Mouse (Mus musculus) ES-E14 (cell line): ENCODE data around the gene Glt28d2. TPM values are rescaled to one million over a fixed set of nuclear protein-coding genes. Genes with fewer than 3 reads are reported as not detected.
"Not testable (repeated sequence)": the region's sequence is repeated elsewhere in the genome, so short reads cannot be mapped to it uniquely, and the experiment has no call there.

Experiments used
- DNase-seq: peaks from one replicate; pipeline ENCODE4 v3.0.0-alpha.2; 2013; ENCODE audit warnings: low read depth, low spot score
- H3K27ac ChIP-seq: 2 replicates; pipeline ENCODE4 v1.5.1; 2012; ENCODE audit warnings: low read depth, mild to moderate bottlenecking, low read length, moderate library complexity, mixed read lengths; ENCODE audit not compliant: poor library complexity, insufficient read depth, severe bottlenecking
- H3K36me3 ChIP-seq: 2 replicates; pipeline ENCODE4 v1.6.1; 2012; ENCODE audit warnings: mild to moderate bottlenecking, low read length, moderate library complexity, mixed read lengths; ENCODE audit not compliant: control insufficient read depth, poor library complexity, insufficient read depth, severe bottlenecking
- H3K4me1 ChIP-seq, 2 experiments: fragments of 150-350 bp in 1 of 2; sonication (generic) in 1 of 2; 2 replicates each; pipeline ENCODE4 v1.6.1; 2012; ENCODE audit warnings: low read length in 2 of 2, mild to moderate bottlenecking in 1 of 2, mixed read lengths in 1 of 2; ENCODE audit not compliant: control insufficient read depth in 2 of 2, insufficient read depth in 2 of 2, poor library complexity in 1 of 2
- H3K4me3 ChIP-seq, 2 experiments: fragments of 150-350 bp in 1 of 2; sonication (generic) in 1 of 2; 2 replicates each; pipeline ENCODE4 v1.5.1; 2012; ENCODE audit warnings: low read length in 2 of 2, low read depth in 1 of 2, mild to moderate bottlenecking in 1 of 2, mixed read lengths in 1 of 2; ENCODE audit not compliant: insufficient read depth in 1 of 2, poor library complexity in 1 of 2, severe bottlenecking in 1 of 2
- H3K9ac ChIP-seq: 2 replicates; pipeline ENCODE4 v1.6.1; 2012; ENCODE audit warnings: low read depth, mild to moderate bottlenecking, low read length, mixed read lengths; ENCODE audit not compliant: poor library complexity, insufficient read depth, severe bottlenecking
- H3K9me3 ChIP-seq: fragments of 150-350 bp; sonication (generic); 2 replicates; pipeline ENCODE4 v1.6.1; 2012; ENCODE audit warnings: low read depth, mild to moderate bottlenecking, low read length; ENCODE audit not compliant: control insufficient read depth, insufficient read depth
- CHD2 ChIP-seq: IDR thresholded peaks from 2 replicates; pipeline ENCODE4 v1.6.1; 2014; ENCODE audit warnings: mild to moderate bottlenecking, low read depth, low read length, inconsistent platforms
- HCFC1 ChIP-seq: IDR thresholded peaks from 2 replicates; pipeline ENCODE4 v1.6.1; 2012; ENCODE audit warnings: low read length, inconsistent platforms, borderline replicate concordance; ENCODE audit not compliant: insufficient read depth
- MAFK ChIP-seq: IDR thresholded peaks from 2 replicates; pipeline ENCODE4 v1.6.1; 2014; ENCODE audit warnings: mild to moderate bottlenecking, low read depth, low read length, inconsistent platforms; ENCODE audit not compliant: insufficient read depth
- ZC3H11A ChIP-seq: IDR thresholded peaks from 2 replicates; pipeline ENCODE4 v1.6.1; 2012; ENCODE audit warnings: low read depth, mild to moderate bottlenecking, inconsistent platforms, low read length, borderline replicate concordance
- ZNF384 ChIP-seq: IDR thresholded peaks from 2 replicates; pipeline ENCODE4 v1.6.1; 2012; ENCODE audit warnings: low read depth, low read length, inconsistent platforms
- in situ Hi-C, 2 experiments: fragments of 600-800 bp; cut with MboI; formaldehyde crosslinking; loops; one replicate each; pipeline ENCODE4 v1.15.1; 2025; ENCODE audit warnings: low sequenced_read_pairs in 2 of 2, inconsistent platforms in 1 of 2; ENCODE audit not compliant: unreplicated experiment in 2 of 2
- total RNA-seq: library from RNA; depleted of rRNA; stranded (reverse); fragments of 300-350 nt; gene quantifications from 2 replicates; pipeline ENCODE4 v1.2.3, GENCODE M21; 2012

Gene Glt28d2
- total RNA-seq, 1 experiment, result 0.18 TPM

DNA sequence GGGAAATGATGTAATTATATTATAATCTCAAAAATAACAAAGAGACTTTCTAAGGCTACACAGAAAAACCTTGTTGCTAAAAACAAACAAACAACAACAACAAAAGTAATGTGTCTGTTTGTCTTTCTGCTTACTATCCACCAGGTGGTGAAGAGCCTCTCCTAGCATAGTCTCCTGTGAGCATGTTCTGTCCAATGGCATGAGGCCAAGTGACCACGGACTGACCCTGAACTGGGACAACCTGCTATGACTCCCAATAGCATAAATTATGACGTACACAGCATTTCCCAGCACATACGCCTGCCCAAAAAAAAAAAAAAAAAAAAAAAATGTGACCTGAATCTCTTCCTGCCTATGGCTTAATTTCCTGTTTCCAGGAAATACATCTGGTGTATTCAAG is 35.0 kb upstream of the Glt28d2 start:
- Histone ChIP-seq H3K4me3 (no peak overlapping the region), H3K36me3 (no peaks in the 10 kb centered on the region), H3K27ac (no peak overlapping the region), H3K4me1 (no peaks in the 10 kb centered on the region), H3K9me3 (no peaks in the 10 kb centered on the region), H3K9ac (no peak overlapping the region)
- in situ Hi-C loops, result no loop called here
- TF ChIP-seq MAFK (no peak), CHD2 (no peak), ZNF384 (no peak), ZC3H11A (no peak), HCFC1 (no peak)
- no peak for DNase-seq

DNA sequence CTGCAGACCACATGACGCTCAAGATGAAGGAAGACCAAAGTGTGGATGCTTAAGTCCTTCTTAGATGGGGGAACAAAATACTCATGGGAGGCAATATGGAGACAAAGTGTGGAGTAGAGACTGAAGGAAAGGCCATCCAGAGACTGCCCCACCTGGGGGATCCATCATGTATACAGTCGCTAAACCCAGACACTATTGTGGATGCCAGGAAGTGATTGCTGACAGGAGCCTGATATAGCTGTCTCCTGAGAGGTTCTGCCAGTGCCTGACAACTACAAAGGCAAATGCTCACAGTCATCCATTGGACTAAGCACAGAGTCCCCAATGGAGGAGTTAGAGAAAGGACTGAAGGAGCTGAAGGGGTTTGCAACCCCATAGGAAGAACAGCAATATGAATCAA is 33.4 kb upstream of the Glt28d2 start:
- in situ Hi-C loops, H3K36me3 ChIP-seq, DNase-seq, H3K27ac ChIP-seq, H3K4me1 ChIP-seq, H3K9me3 ChIP-seq, H3K9ac ChIP-seq, H3K4me3 ChIP-seq: not testable (repeated sequence)

DNA sequence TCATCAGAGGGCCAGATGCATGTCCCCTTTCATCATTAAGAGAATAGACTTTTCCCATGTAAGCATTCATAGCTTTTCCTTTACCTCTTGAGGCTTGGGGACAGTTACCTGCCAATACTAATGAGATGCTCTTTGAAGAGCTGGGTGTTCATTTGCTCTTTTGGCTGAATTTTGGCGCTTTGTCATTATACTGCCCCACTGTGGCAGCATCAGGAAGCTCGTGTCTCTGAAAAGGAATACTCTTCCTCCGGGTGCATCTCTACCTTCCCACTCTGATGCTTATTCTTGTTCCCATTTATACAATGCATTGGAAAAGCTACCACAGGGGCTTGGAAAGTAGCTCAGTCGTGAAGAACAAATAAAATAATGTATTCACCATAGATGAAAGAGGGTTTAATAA is 30.3 kb upstream of the Glt28d2 start:
- H3K9ac ChIP-seq, result no peak overlapping the region
- no peak overlapping the region for H3K27ac ChIP-seq
- peak; percentile 53; the same call in 1 of the 2 replicates for TF ChIP-seq ZC3H11A
- TF ChIP-seq HCFC1, result no peak
- H3K9me3 ChIP-seq, result no peaks in the 10 kb centered on the region
- no peaks in the 10 kb centered on the region for H3K36me3 ChIP-seq
- in situ Hi-C loops, result loop anchor here in 1 of 2 experiments (10.0 kb wide), 1 partner anchor 213 kb away; no protein-coding TSS in a partner anchor
- no peak overlapping the region for H3K4me3 ChIP-seq
- no peaks in the 10 kb centered on the region for H3K4me1 ChIP-seq
- DNase-seq, result peak; percentile 35

DNA sequence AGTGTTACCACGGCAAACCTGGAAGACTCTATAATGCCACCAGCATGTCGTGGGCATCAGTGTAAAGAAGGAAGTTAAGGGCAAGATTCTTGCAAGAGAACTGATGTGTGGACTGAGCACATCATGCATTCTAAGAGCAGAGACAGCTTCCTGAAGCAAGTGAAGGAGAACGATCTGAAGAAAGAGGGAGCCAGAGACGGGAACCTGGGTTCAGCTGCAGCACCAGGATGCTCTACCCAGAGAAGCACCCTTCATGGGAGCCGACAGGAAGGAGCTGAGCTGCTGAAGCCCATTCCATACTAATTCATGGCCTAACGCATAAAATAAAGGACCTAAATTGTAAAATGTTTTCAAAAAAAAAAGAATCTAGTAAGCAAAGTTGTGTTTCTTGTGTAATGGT is 27.5 kb upstream of the Glt28d2 start:
- Histone ChIP-seq H3K9me3 (no peaks in the 10 kb centered on the region), H3K9ac (no peak overlapping the region), H3K36me3 (no peaks in the 10 kb centered on the region), H3K27ac (no peak overlapping the region), H3K4me1 (no peaks in the 10 kb centered on the region), H3K4me3 (no peak overlapping the region)
- in situ Hi-C loops, result loop anchor here in 1 of 2 experiments (10.0 kb wide), 1 partner anchor 210 kb away; no protein-coding TSS in a partner anchor
- TF ChIP-seq MAFK (no peak), ZC3H11A (no peak), CHD2 (no peak), HCFC1 (no peak)
- DNase-seq, result no peak

DNA sequence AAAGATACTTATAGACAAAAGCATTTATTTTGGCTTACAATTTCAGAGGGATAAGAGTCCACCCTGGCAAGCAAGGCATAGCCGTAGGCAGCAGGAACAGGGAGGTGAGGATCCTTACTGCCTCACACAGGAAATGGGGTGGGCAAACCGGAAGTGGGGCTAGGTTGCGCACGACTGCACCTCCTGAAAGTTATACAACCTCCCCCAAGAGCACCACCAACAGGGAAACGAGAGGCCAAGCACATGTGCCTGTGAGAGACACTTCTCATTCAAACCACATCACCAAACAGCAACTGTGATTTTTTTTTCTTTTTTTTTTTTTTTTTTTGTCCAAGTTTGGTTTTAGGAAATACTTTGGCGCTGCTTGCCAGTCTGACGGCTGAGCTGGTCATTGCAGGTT is 19.8 kb upstream of the Glt28d2 start:
- H3K36me3 ChIP-seq, result no peaks in the 10 kb centered on the region
- DNase-seq, result no peak
- peak; percentile 37; the same call in 1 of the 2 replicates for TF ChIP-seq ZNF384
- TF ChIP-seq HCFC1, result no peak
- H3K27ac ChIP-seq, result no peak overlapping the region
- no peaks in the 10 kb centered on the region for H3K4me1 ChIP-seq
- H3K4me3 ChIP-seq, result no peak overlapping the region
- H3K9ac ChIP-seq, result no peak overlapping the region
- H3K9me3 ChIP-seq, result no peaks in the 10 kb centered on the region
- in situ Hi-C loops, result no loop called here
